Mouse (Mus musculus): ENCODE measurements around the gene Mast4.

DNA sequence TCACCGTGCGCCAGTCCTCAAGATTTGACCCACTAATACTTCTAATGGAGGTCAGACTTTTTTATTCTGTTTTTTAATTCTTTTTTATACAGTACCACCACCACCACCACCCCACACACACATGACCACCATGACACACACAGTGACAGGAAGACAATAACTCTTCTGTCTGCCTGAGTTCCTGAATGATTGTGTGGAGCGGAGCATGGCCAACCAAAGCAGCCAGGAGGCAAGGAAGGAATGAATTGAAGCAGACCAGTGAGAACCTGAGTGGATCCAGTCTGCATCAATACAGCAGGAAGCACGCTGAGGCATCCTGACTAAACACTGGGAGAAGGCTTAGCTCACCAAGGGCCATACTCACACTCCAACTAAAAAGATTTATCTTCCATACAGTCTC lies 219.2 kb downstream of the Mast4 start:
- TF ChIP-seq CTCF (IDR thresholded peaks at IDR 0.05; ENCODE audit: extremely low read depth, insufficient read depth, insufficient read length, insufficient replicate concordance): no peak
- no peak for TF ChIP-seq POLR2A (IDR thresholded peaks at IDR 0.05; ENCODE audit: low read depth, low read length)

Measured in spleen, adult 2 months (tissue).